Mouse (Mus musculus) spleen, adult 12 weeks (tissue): ENCODE measurements around the gene Mfsd14b.

ENCODE experiments used
- DNase-seq: peaks from one replicate; pipeline ENCODE4 v3.0.0; 2022; ENCODE audit warnings: low spot score

The Mfsd14b gene

GRCm38 (mm10) chr13:65112459-65113110, at the start of gene Mfsd14b:
Gene Mfsd14b (minus strand): TSS chr13:65112975.
- peak; percentile 81 for DNase-seq

DNA sequence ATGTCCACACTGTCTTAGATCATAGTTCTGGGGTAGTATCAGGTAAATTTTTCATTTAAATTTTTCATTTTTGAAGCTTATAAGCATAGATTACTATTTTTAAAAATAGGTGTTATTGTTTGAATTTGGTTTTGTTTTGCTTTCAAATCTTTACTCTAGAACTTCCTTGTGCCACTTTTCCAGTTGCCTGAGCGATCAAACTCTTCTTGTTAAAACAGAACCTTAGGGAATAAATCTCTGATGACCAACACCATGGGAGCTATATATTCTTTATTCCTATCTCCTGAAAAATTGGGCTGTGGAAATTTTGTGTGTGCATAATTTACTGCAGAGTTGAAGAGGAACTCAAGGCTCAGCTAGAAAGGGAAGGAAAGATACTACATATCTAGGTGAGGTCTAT, 37.2 kb upstream of the Mfsd14b start, which contains the start of gene Olfr466:
Olfr466 (plus strand) TSS at position 301 of the 400 bp plus-strand sequence.
- DNase-seq: no peak

GRCm38 (mm10) chr13:65137789-65138188, 25.0 kb upstream of the Mfsd14b start, which contains the start of gene Olfr465-ps1:
Gene Olfr465-ps1 (plus strand): TSS chr13:65138089.
- no peak for DNase-seq

DNA sequence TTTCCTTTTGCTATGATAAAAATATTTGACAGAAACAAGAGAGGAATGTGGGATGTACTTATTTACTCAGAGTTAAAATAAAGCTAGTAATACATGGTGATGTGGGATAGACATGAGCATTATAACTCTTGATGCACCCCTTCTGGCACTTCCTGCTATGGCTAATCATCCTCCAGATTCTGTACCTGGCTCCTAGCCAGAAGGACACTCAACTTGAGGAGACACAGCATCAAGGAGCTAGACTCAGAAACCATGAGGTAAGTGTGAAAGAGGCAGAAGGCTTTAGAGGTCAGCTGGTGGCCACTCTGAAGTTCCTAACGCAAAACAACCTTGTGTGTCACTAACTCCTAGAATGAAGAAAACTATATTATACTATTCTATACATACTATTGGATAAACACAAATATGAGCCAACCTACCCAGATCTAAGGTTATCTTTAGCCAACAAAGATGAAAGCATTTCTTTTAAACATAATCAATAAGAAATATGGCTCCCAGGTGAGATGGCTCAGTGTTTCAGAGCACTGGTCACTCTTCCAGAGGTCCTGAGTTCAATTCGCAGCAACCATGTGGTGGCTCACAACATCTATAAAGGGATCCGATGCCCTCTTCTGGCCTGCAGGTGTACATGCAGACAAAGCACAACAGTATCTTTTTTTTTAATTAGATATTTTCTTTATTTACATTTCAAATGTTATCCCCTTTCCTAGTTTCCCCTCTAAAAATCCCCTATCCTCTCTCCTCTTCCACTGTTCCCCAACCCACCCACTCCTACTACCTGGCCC, 14.5 kb upstream of the Mfsd14b start:
- DNase-seq: no peak

DNA sequence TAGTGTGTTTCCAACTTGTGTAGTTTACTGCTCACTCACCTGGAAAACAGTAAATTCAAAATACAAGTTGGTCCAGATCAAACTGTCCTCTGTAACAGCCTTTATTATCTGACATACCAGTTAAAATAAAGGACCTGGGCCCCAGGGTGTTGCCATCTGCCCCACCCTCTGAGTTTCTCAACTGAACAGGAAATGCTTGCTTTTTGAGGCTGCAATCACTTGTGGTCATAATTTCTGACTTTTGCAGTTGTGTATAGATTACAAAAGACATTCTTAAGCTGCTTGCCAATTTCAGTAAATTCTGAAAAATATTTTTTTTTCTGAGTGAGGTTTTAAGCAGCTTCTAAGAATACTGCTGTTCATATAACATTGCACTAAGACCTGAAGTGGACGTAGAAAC, 9.3 kb upstream of the Mfsd14b start:
- no peak for DNase-seq

DNA sequence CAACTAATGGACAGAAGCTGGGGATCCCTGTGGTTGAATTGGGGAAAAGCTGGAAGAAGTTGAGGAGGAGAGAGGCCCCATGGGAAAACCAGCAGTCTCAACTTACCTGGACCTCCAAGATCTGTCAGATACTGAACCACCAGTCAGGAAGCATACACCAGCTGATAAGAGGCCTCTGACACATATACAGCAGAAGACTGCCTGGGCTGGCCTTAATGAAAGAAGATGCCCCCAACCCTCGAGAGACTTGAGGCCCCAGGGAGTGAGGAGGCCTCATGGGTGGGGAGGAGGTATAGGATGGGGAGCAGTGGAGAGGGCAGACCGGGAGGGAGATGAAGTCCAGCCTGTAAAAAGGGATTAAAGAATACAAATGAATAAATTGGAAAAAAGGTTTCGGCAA, 8.2 kb upstream of the Mfsd14b start:
- DNase-seq: no peak

- no peak for DNase-seq
Observed at GRCm38 (mm10) chr13:65113239-65113638, 464 bp upstream of the Mfsd14b start.

- DNase-seq: no peak
Observed at GRCm38 (mm10) chr13:65111961-65112360, 814 bp downstream of the Mfsd14b start.

GRCm38 (mm10) chr13:65101232-65101631, 11.5 kb downstream of the Mfsd14b start:
- no peak for DNase-seq

GRCm38 (mm10) chr13:65100678-65101077, 12.1 kb downstream of the Mfsd14b start:
- DNase-seq: no peak

GRCm38 (mm10) chr13:65097018-65097417, 15.8 kb downstream of the Mfsd14b start:
- no peak for DNase-seq

GRCm38 (mm10) chr13:65095923-65096322, 16.9 kb downstream of the Mfsd14b start:
- no peak for DNase-seq

- no peak for DNase-seq
Observed at GRCm38 (mm10) chr13:65069969-65070368, 42.8 kb downstream of the Mfsd14b start.

GRCm38 (mm10) chr13:65052660-65053059, 60.1 kb downstream of the Mfsd14b start, which contains the start of gene Prss47:
Gene Prss47 (minus strand): TSS chr13:65052760.
- DNase-seq: no peak

GRCm38 (mm10) chr13:65035057-65035456, 77.7 kb downstream of the Mfsd14b start:
- DNase-seq: no peak

GRCm38 (mm10) chr13:65032758-65033157, 80.0 kb downstream of the Mfsd14b start, which contains the start of gene Spata31d1c:
Gene Spata31d1c (plus strand): TSS chr13:65033058.
- DNase-seq: no peak
